Mouse (Mus musculus) fat pad, adult 2 months (tissue): ENCODE data around the gene Oxsr1.
"Not testable (repeated sequence)": the region's sequence is repeated elsewhere in the genome, so short reads cannot be mapped to it uniquely, and the experiment has no call there.

ENCODE experiments used
- DNase-seq: peaks from one replicate; pipeline ENCODE4 v3.0.0-alpha.2; 2011; ENCODE audit warnings: low read depth, low spot score; ENCODE audit errors: extremely low read depth

The Oxsr1 gene

GRCm38 (mm10) chr9:119322289-119323259 is at the start of gene Oxsr1:
Oxsr1 (minus strand) TSS chr9:119322427.
- peak; percentile 98 for DNase-seq

- no peak for DNase-seq
Measured at GRCm38 (mm10) chr9:119371251-119371650, 49.0 kb upstream of the Oxsr1 start.

GRCm38 (mm10) chr9:119370770-119371169 is 48.5 kb upstream of the Oxsr1 start:
- not testable (repeated sequence) for DNase-seq

GRCm38 (mm10) chr9:119368367-119368766 is 46.1 kb upstream of the Oxsr1 start:
- no peak for DNase-seq

- DNase-seq, result no peak
Measured at GRCm38 (mm10) chr9:119365284-119365683, 43.1 kb upstream of the Oxsr1 start, which contains the start of gene Slc22a14. Slc22a14 (minus strand) TSS chr9:119365553.

GRCm38 (mm10) chr9:119363229-119363628 is 41.0 kb upstream of the Oxsr1 start:
- DNase-seq, result no peak

- DNase-seq, result no peak
Measured at GRCm38 (mm10) chr9:119361416-119361815, 39.2 kb upstream of the Oxsr1 start.

GRCm38 (mm10) chr9:119358058-119358429 is 35.8 kb upstream of the Oxsr1 start:
- no peak for DNase-seq

- no peak for DNase-seq
Measured at GRCm38 (mm10) chr9:119357331-119358057, 35.3 kb upstream of the Oxsr1 start, which contains the start of gene Xylb. Xylb (plus strand) TSS chr9:119357381.

GRCm38 (mm10) chr9:119355943-119356342 is 33.7 kb upstream of the Oxsr1 start:
- DNase-seq, result no peak

- DNase-seq, result no peak
Measured at GRCm38 (mm10) chr9:119353926-119354325, 31.7 kb upstream of the Oxsr1 start.

- DNase-seq, result no peak
Measured at GRCm38 (mm10) chr9:119352060-119352459, 29.8 kb upstream of the Oxsr1 start.

GRCm38 (mm10) chr9:119350947-119351705 is 28.9 kb upstream of the Oxsr1 start:
- no peak for DNase-seq

GRCm38 (mm10) chr9:119350531-119350930 is 28.3 kb upstream of the Oxsr1 start:
- no peak for DNase-seq

- DNase-seq, result no peak
Measured at GRCm38 (mm10) chr9:119346376-119346775, 24.1 kb upstream of the Oxsr1 start.

GRCm38 (mm10) chr9:119342728-119343127 is 20.5 kb upstream of the Oxsr1 start:
- DNase-seq, result no peak

- DNase-seq, result peak; percentile 100
Measured at GRCm38 (mm10) chr9:119340909-119341816, 18.9 kb upstream of the Oxsr1 start, which contains the start of gene Myd88. Myd88 (minus strand) TSS chr9:119341411.

- no peak for DNase-seq
Measured at GRCm38 (mm10) chr9:119340212-119340580, 18.0 kb upstream of the Oxsr1 start.

- no peak for DNase-seq
Measured at GRCm38 (mm10) chr9:119339558-119340211, 17.5 kb upstream of the Oxsr1 start, which contains the start of gene Acaa1a. Acaa1a (plus strand) TSS chr9:119339676.
